Mouse (Mus musculus) frontal cortex, adult 2 months (tissue): Measurements from ENCODE around the gene Sf3a1. TPM values are rescaled to one million over a fixed set of nuclear protein-coding genes. Genes with fewer than 3 reads are reported as not detected.
"Not testable (repeated sequence)": the region's sequence is repeated elsewhere in the genome, so short reads cannot be mapped to it uniquely, and the experiment has no call there.

Source experiments
- DNase-seq, 2 experiments: peaks; one replicate each; pipeline ENCODE4 v3.0.0; 2022; ENCODE audit warnings: low spot score in 1 of 2; ENCODE audit errors: extremely low spot score in 1 of 2
- polyA plus RNA-seq: library from polyadenylated mRNA; depleted of rRNA; stranded (reverse); fragments of >200 nt; gene quantifications from 2 replicates; pipeline ENCODE4 v1.2.3, GENCODE M21; 2012; rRNA removed

The Sf3a1 gene
- 45.6 and 49.0 TPM in 2 replicates for polyA plus RNA-seq

GRCm38 (mm10) chr11:4159808-4160708 is at the start of gene Sf3a1, which contains the start of gene Ccdc157:
TSS of gene Sf3a1 (plus strand) at chr11:4160350.
TSS of gene Ccdc157 (minus strand) at chr11:4160293.
- DNase-seq = peak; percentile 86 to 95

GRCm38 (mm10) chr11:4112033-4112432 is 48.1 kb upstream of the Sf3a1 start:
- no peak for DNase-seq

- DNase-seq = no peak
Observed at GRCm38 (mm10) chr11:4112861-4113260, 47.3 kb upstream of the Sf3a1 start.

GRCm38 (mm10) chr11:4113496-4113895 is 46.7 kb upstream of the Sf3a1 start:
- DNase-seq = no peak

- DNase-seq = no peak
Observed at GRCm38 (mm10) chr11:4113970-4114369, 46.2 kb upstream of the Sf3a1 start.

- DNase-seq = not testable (repeated sequence)
Observed at GRCm38 (mm10) chr11:4114541-4114940, 45.6 kb upstream of the Sf3a1 start.

GRCm38 (mm10) chr11:4115407-4115806 is 44.7 kb upstream of the Sf3a1 start:
- DNase-seq = peak in 1 of 2 experiments; percentile 58

- DNase-seq = peak in 1 of 2 experiments; percentile 72
Observed at GRCm38 (mm10) chr11:4116458-4117141, 43.5 kb upstream of the Sf3a1 start.

- DNase-seq = peak in 1 of 2 experiments; percentile 41
Observed at GRCm38 (mm10) chr11:4117372-4118071, 42.6 kb upstream of the Sf3a1 start.

- peak in 1 of 2 experiments; percentile 87 for DNase-seq
Observed at GRCm38 (mm10) chr11:4118081-4118921, 41.8 kb upstream of the Sf3a1 start.

GRCm38 (mm10) chr11:4119635-4120034 is 40.5 kb upstream of the Sf3a1 start:
- DNase-seq = no peak

GRCm38 (mm10) chr11:4121691-4122090 is 38.5 kb upstream of the Sf3a1 start:
- DNase-seq = no peak

- no peak for DNase-seq
Observed at GRCm38 (mm10) chr11:4122226-4122625, 37.9 kb upstream of the Sf3a1 start.

- no peak for DNase-seq
Observed at GRCm38 (mm10) chr11:4122742-4123579, 37.2 kb upstream of the Sf3a1 start, which contains the start of gene Sec14l2. TSS of gene Sec14l2 (minus strand) at chr11:4123415.

- peak in 1 of 2 experiments; percentile 68 for DNase-seq
Observed at GRCm38 (mm10) chr11:4123922-4124321, 36.2 kb upstream of the Sf3a1 start.

- no peak for DNase-seq
Observed at GRCm38 (mm10) chr11:4127059-4127458, 33.1 kb upstream of the Sf3a1 start.

GRCm38 (mm10) chr11:4128461-4128860 is 31.7 kb upstream of the Sf3a1 start:
- not testable (repeated sequence) for DNase-seq

GRCm38 (mm10) chr11:4133450-4133849 is 26.7 kb upstream of the Sf3a1 start:
- DNase-seq = no peak

GRCm38 (mm10) chr11:4134400-4134799 is 25.8 kb upstream of the Sf3a1 start:
- DNase-seq = no peak
